Mouse (Mus musculus) spleen, adult 12 weeks (tissue): Measurements from ENCODE around the gene Krtap6-1.
"Not testable (repeated sequence)": the region's sequence is repeated elsewhere in the genome, so short reads cannot be mapped to it uniquely, and the experiment has no call there.

Source experiments
- DNase-seq: peaks from one replicate; pipeline ENCODE4 v3.0.0; 2022; ENCODE audit warnings: low spot score

The Krtap6-1 gene

GRCm38 (mm10) chr16:89031399-89031798 lies at the start of gene Krtap6-1:
Gene Krtap6-1, plus strand, starts transcription at chr16:89031699.
- not testable (repeated sequence) for DNase-seq

DNA sequence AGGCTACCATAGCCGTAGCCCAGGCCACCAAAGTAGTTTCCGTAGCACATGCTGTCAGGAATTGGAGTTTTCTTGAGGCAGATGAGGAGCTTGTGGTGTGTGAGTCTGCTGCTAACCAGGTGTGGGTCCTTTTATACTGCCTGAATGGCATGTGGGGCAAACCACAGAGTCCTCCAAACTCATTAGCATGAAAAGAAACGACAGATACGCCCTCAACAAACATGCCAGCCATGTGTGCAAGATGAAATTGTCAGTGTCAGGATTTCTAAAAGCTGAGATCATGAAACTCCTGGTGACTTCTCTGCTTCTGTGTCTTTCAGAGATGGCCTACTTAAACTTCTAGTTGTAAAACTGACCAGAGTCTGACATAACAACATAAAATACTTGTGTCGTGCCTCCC lies 20.8 kb upstream of the Krtap6-1 start, which contains the start of gene Krtap22-2:
TSS of gene Krtap22-2 (minus strand) at position 101 of the 400 bp plus-strand sequence.
- DNase-seq = no peak

DNA sequence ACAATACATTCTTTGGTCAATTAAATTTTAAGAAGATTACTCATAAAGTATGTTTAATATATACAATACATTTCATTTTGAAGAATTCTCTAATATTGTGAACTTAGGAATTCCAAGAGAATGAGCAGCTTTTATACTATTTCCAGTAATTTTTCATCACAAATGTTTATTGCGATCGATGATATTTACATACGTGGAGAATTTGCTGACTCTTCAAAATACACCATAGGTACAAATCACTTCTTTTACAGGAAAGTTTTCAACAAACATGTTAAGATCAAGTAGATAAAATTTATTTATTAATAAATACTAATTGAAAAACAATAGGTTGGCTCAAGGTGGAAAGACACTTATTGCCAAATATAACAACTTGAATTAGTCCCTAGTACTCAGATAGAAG lies 17.5 kb upstream of the Krtap6-1 start:
- DNase-seq = no peak

DNA sequence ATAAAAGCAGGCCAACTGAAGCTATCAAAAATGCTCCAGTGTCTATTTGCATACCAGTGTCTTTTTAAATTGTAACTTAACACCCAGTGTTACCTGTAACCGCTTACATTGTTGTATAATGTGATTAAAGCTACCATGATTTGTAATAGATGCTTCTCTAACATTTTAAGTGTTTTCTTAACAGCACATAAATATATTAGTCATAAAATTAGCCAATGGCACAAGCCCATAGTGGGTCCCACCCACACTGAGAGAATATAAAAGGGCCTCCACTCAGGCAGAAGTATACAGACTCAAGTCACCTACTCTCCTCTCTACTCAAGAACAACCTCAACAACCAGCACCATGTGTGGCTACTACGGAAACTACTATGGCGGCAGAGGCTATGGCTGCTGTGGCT lies 16.5 kb upstream of the Krtap6-1 start, which contains the start of gene Gm10229:
TSS of gene Gm10229 (plus strand) at position 301 of the 400 bp plus-strand sequence.
- not testable (repeated sequence) for DNase-seq

DNA sequence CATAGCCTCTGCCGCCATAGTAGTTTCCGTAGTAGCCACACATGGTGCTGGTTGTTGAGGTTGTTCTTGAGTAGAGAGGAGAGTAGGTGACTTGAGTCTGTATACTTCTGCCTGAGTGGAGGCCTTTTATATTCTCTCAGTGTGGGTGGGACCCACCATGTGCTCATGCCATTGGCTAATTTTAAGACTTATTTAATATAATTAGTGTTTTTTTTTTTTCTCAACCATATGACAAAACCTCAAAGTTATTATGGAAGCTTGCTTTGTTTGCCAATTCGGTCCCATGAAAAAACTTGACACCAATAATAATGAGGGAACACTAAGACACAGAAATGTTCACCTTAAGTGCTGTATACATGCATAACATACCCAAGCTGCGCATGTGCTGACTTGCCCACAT lies 9.9 kb downstream of the Krtap6-1 start, which contains the start of gene Gm10228:
TSS of gene Gm10228 (minus strand) at position 101 of the 400 bp plus-strand sequence.
- DNase-seq = not testable (repeated sequence)

GRCm38 (mm10) chr16:89047783-89048182 lies 16.3 kb downstream of the Krtap6-1 start, which contains the start of gene Krtap6-5:
Gene Krtap6-5, minus strand, starts transcription at chr16:89047883.
- no peak for DNase-seq

DNA sequence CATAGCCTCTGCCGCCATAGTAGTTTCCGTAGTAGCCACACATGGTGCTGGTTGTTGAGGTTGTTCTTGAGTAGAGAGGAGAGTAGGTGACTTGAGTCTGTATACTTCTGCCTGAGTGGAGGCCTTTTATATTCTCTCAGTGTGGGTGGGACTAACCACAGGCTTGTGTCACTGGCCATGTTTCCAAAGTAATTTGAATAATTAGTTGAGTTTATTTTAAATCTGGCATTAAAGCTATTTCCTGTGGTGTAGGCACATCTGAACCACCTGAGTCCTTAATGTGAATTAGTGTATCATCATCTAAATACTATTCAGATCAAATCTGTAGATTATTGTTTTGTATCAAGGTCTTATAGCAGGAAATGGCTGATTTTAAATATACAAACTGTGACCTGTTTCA lies 32.4 kb downstream of the Krtap6-1 start, which contains the start of gene 1110025L11Rik:
TSS of gene 1110025L11Rik (minus strand) at position 101 of the 400 bp plus-strand sequence.
- DNase-seq = not testable (repeated sequence)

GRCm38 (mm10) chr16:89071041-89071440 lies 39.5 kb downstream of the Krtap6-1 start:
- not testable (repeated sequence) for DNase-seq
